Mouse (Mus musculus) intestine, postnatal 0 days (tissue): ENCODE data around the gene Rps6kc1. TPM values are rescaled to one million over a fixed set of nuclear protein-coding genes. Genes with fewer than 3 reads are reported as not detected.

Experiments used
- ATAC-seq: fragments of 200-750 bp; cut with Nextera tagmentation; 2 replicates; pipeline ENCODE4 v1.8.0; 2017; ENCODE audit warnings: mild to moderate bottlenecking, moderate TSS enrichment, moderate library complexity
- H3K27ac ChIP-seq: fragments of 300-500 bp; sonication (generic); 2 replicates; pipeline ENCODE4 v1.5.1; 2014; ENCODE audit warnings: mild to moderate bottlenecking, low read depth, low read length, moderate library complexity
- H3K27me3 ChIP-seq: fragments of 300-500 bp; sonication (generic); replicated peaks from 2 replicates; pipeline ENCODE4 v1.6.1; 2014; ENCODE audit warnings: low read length, mixed read lengths; ENCODE audit not compliant: control insufficient read depth, insufficient read depth
- H3K36me3 ChIP-seq: fragments of 300-500 bp; sonication (generic); 2 replicates; pipeline ENCODE4 v1.6.1; 2014; ENCODE audit warnings: mild to moderate bottlenecking, moderate library complexity; ENCODE audit not compliant: control insufficient read depth, insufficient read depth
- H3K4me1 ChIP-seq: fragments of 300-500 bp; sonication (generic); replicated peaks from 2 replicates; pipeline ENCODE4 v1.6.1; 2014; ENCODE audit warnings: antibody characterized with exemption, low read length, mixed read lengths; ENCODE audit not compliant: control insufficient read depth, insufficient read depth
- H3K4me2 ChIP-seq: fragments of 300-500 bp; sonication (generic); replicated peaks from 2 replicates; pipeline ENCODE4 v1.6.1; 2014; ENCODE audit warnings: low read depth, mild to moderate bottlenecking, moderate library complexity
- H3K4me3 ChIP-seq: fragments of 300-500 bp; sonication (generic); 2 replicates; pipeline ENCODE4 v1.5.1; 2014; ENCODE audit warnings: low read depth, low read length
- H3K9ac ChIP-seq: fragments of 300-500 bp; sonication (generic); 2 replicates; pipeline ENCODE4 v1.6.1; 2014; ENCODE audit warnings: mild to moderate bottlenecking, low read depth, low read length
- H3K9me3 ChIP-seq: fragments of 300-500 bp; sonication (generic); 2 replicates; pipeline ENCODE4 v1.6.1; 2016; ENCODE audit warnings: mixed run types; ENCODE audit not compliant: control insufficient read depth
- CTCF ChIP-seq: sonication (generic); IDR thresholded peaks from 2 replicates; pipeline ENCODE4 v1.5.1; 2016; ENCODE audit warnings: low read depth, mild to moderate bottlenecking, control low read depth, antibody characterized with exemption, moderate library complexity
- WGBS: fragments of 180-500 bp; shearing (Covaris S2); extraction: QIAGEN DNeasy Blood & Tissue Kit; methylation state at CpG from one replicate; pipeline ENCODE4 v1.1.7; 2014; 5-methylcytosine and 5-hydroxymethylcytosine counted together
- polyA plus RNA-seq: library from polyadenylated mRNA; unstranded; fragments of >200 nt; fragmentation: Nextera tagmentation; extraction: Ambion mirVana; gene quantifications from 2 replicates; pipeline ENCODE4 v1.2.1, GENCODE M21; 2015

The Rps6kc1 gene
- polyA plus RNA-seq, 1 experiment from 2014 or later: 6.0 TPM

DNA sequence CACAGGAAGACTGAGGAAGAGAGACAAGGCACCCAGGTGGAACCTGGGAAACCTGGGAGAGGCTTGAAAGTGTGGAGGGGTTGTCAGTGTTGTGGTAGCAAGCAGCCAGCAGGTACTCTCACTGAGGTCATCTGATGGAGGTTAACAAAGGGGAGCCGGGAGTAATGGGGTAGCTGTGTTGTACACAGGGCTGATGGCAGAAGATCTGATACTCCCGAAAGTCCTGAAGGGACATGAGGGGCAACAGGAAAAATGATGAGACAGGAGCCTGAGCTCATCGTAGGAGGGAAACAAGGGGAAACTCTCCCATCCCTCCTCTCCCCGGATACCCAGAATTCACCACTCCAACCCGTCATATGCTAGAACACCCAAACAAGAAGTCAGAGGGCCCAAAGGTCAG is 244.2 kb downstream of the Rps6kc1 start:
- WGBS: 81% methylated on average over 5 of the region's 5 CpGs
- Histone ChIP-seq H3K9ac (no peak overlapping the region), H3K4me3 (no peak overlapping the region), H3K27ac (no peak overlapping the region), H3K36me3 (no peaks in the 10 kb centered on the region), H3K4me2 (no peak overlapping the region), H3K9me3 (no peaks in the 10 kb centered on the region), H3K27me3 (no peaks in the 10 kb centered on the region), H3K4me1 (no peaks in the 10 kb centered on the region)
- ATAC-seq: no peak
- no peak for TF ChIP-seq CTCF

DNA sequence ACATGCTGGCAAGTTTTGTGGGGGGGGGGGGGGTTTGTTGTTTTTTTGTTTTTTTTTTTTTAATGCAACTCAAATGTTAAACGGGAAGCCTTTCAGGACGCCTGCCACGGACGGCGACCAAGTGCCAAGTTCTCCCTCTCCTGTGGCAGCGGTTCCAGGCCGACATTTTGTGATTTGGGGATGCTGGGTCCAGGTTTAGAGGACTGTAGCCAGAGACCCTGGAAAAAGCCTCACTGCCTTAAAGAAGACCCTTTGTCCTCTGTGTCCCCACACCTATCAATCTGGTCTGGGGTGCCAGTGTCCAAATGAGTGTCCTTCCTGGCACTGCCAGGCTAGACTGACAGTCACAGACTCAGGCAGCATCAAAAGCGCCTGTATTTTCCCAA is 246.1 kb downstream of the Rps6kc1 start:
- H3K4me3 ChIP-seq: no peak overlapping the region
- no peak for ATAC-seq

DNA sequence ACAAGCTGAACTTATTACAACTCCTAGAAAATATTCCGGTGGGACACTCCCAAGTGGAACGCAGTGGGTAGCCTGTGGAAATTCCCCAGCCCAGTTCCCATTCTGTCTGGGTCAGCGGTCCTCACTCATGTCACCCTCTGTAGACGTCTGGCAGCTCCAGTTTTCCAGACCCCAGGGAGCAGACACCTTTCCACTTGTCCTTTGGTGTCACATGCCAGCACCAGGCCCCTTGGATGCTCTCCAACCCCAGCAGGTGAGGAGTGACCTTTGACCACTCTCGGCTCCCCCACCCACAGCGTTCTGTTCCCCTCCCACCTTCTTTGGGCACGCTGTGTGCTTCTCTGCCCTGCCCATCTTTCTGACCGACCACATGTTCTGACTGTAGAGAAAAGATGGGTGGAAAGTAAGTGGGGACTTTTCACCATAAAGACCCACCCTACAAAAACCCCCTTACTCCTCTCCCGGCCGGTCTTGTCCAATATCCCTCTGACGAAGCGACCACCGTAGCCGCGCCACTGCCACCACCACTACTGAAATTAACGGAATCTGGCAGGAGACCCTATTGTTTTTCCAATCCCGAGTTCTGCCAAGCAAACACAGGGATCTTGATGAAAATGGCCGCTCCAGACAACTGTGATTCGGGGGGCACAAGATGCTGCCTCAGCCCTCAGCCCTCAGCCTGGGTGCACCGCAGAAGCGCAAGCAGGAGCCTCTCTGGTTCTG is 246.6 kb downstream of the Rps6kc1 start:
- H3K9ac ChIP-seq: no peak overlapping the region
- H3K27ac ChIP-seq: no peak overlapping the region
- no peaks in the 10 kb centered on the region for H3K4me1 ChIP-seq
- 75% methylated on average over 21 of the region's 21 CpGs for WGBS
- no peaks in the 10 kb centered on the region for H3K36me3 ChIP-seq
- H3K4me2 ChIP-seq: no peak overlapping the region
- peak; percentile 56 for ATAC-seq
- no peak for TF ChIP-seq CTCF
- no peaks in the 10 kb centered on the region for H3K27me3 ChIP-seq
- H3K4me3 ChIP-seq: no peak overlapping the region
- H3K9me3 ChIP-seq: no peaks in the 10 kb centered on the region

More for the DNA sequence above, 246.1 kb downstream of the Rps6kc1 start:
- Histone ChIP-seq H3K4me1 (no peaks in the 10 kb centered on the region), H3K9ac (no peak overlapping the region), H3K9me3 (no peaks in the 10 kb centered on the region), H3K4me2 (no peak overlapping the region), H3K36me3 (no peaks in the 10 kb centered on the region), H3K27ac (no peak overlapping the region), H3K27me3 (no peaks in the 10 kb centered on the region)
- no peak for TF ChIP-seq CTCF
- WGBS: 98% methylated on average over 8 of the region's 8 CpGs

DNA sequence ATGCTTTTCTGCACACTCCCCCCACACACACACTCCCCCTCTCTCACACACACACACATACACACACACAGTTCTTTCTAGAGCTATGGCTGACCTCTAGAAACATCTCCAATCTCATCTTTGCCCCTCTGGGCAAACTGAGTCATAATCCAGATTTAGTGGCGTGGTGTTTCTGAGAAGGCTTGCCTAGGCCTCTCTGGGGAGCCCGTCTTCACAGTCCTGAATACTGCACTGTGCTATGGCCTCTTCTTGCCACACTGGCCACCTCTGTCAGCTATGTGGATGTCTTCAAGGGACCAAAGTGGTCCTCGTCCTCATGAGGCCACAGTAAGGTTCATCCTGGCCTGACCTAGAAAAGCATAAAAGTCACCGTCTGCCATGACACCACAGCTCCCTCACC is 247.6 kb downstream of the Rps6kc1 start:
- no peak overlapping the region for H3K4me3 ChIP-seq
- no peaks in the 10 kb centered on the region for H3K9me3 ChIP-seq
- WGBS: 86% methylated on average over 4 of the region's 4 CpGs
- H3K27me3 ChIP-seq: no peaks in the 10 kb centered on the region
- TF ChIP-seq CTCF: no peak
- H3K9ac ChIP-seq: no peak overlapping the region
- no peak for ATAC-seq
- no peaks in the 10 kb centered on the region for H3K36me3 ChIP-seq
- no peaks in the 10 kb centered on the region for H3K4me1 ChIP-seq
- H3K4me2 ChIP-seq: no peak overlapping the region
- H3K27ac ChIP-seq: no peak overlapping the region

DNA sequence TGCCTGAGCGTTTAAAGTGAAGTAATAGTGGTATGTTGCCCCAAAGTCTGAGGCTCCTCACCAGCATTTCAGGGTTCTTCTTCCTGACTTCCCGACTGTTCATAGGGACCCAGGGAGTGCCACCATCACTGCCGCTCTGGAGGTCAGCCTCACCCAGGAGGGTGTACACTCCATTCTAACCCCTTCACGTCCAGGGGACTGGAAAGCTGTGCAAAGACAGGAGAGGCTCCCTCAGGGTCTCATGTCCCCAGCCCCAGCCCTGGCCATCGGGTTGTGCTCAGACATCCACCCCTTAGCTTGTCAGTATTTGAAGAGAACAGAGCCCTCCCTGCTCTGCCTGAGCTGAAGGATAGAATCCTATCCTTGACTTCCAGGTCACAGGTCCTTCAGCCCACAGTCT is 248.8 kb downstream of the Rps6kc1 start:
- 77% methylated on average over 5 of the region's 5 CpGs for WGBS
- Histone ChIP-seq H3K9me3 (no peaks in the 10 kb centered on the region), H3K4me2 (no peak overlapping the region), H3K27me3 (no peaks in the 10 kb centered on the region), H3K36me3 (no peaks in the 10 kb centered on the region), H3K4me3 (no peak overlapping the region), H3K9ac (no peak overlapping the region), H3K4me1 (no peaks in the 10 kb centered on the region), H3K27ac (no peak overlapping the region)
- TF ChIP-seq CTCF: no peak
- no peak for ATAC-seq

DNA sequence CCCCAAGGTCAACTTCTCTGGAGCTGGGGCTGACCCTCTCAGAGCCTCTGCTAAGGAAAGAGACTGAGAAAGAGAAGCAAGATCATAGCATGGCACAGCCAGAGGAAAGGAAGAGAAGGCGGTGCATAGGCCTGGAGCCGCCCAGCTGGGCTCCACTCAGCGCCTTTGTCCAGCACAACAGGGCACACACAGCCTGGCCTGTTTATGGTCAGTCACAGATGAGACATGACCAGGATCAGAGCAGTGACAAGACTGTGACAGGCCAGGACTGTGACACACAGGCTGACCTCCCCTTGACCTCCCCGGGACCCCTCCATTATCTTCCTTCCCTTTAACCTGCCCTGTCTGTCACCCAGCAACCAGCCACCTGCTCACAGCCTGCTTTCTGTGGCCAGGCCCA is 249.8 kb downstream of the Rps6kc1 start:
- no peak overlapping the region for H3K27ac ChIP-seq
- no peak for ATAC-seq
- H3K4me2 ChIP-seq: no peak overlapping the region
- no peak for TF ChIP-seq CTCF
- H3K36me3 ChIP-seq: no peaks in the 10 kb centered on the region
- 82% methylated on average over 4 of the region's 4 CpGs for WGBS
- H3K4me3 ChIP-seq: no peak overlapping the region
- H3K4me1 ChIP-seq: no peaks in the 10 kb centered on the region
- H3K9ac ChIP-seq: no peak overlapping the region
- no peaks in the 10 kb centered on the region for H3K9me3 ChIP-seq
- no peaks in the 10 kb centered on the region for H3K27me3 ChIP-seq
